Mouse (Mus musculus): ENCODE measurements around the gene Dync1i1. TPM values are rescaled to one million over a fixed set of nuclear protein-coding genes. Genes with fewer than 3 reads are reported as not detected.

Dync1i1 gene
- polyA plus RNA-seq, 1 experiment: not detected

- H3K27me3 ChIP-seq (ENCODE audit: control insufficient read depth): no peaks in the 10 kb centered on the region
Observed at GRCm38 (mm10) chr6:5756509-5757130, 31.2 kb downstream of the Dync1i1 start.

GRCm38 (mm10) chr6:5762943-5763342 is 37.5 kb downstream of the Dync1i1 start:
- TF ChIP-seq GATA1 (IDR thresholded peaks at IDR 0.05; ENCODE audit: low read length) (0 out of 2 replicates have a peak, but pooled peaks have one; percentile 20), TAL1 (IDR thresholded peaks at IDR 0.05; ENCODE audit: low read length) (no peak)
- no peak overlapping the region for H3K4me3 ChIP-seq (replicated peaks)
- H3K36me3 ChIP-seq (ENCODE audit: control insufficient read depth): no peaks in the 10 kb centered on the region
- H3K27me3 ChIP-seq (ENCODE audit: control insufficient read depth): no peaks in the 10 kb centered on the region
- H3K9me3 ChIP-seq (ENCODE audit: control insufficient read depth, low read length): no peaks in the 10 kb centered on the region
- no peaks in the 10 kb centered on the region; the same call in 1 of the 2 replicates for H3K4me1 ChIP-seq (ENCODE audit: control insufficient read depth)

More at GRCm38 (mm10) chr6:5756509-5757130, 31.2 kb downstream of the Dync1i1 start:
- TF ChIP-seq TAL1 (IDR thresholded peaks at IDR 0.05; ENCODE audit: low read length) (no peak), GATA1 (IDR thresholded peaks at IDR 0.05; ENCODE audit: low read length) (no peak)
- no peaks in the 10 kb centered on the region for H3K36me3 ChIP-seq (ENCODE audit: control insufficient read depth)
- no peaks in the 10 kb centered on the region for H3K9me3 ChIP-seq (ENCODE audit: control insufficient read depth, low read length)
- no peak overlapping the region for H3K4me3 ChIP-seq (replicated peaks)
- no peaks in the 10 kb centered on the region for H3K4me1 ChIP-seq (ENCODE audit: control insufficient read depth)

GRCm38 (mm10) chr6:5768576-5768975 is 43.1 kb downstream of the Dync1i1 start:
- no peaks in the 10 kb centered on the region for H3K4me1 ChIP-seq (ENCODE audit: control insufficient read depth)
- no peak overlapping the region for H3K4me3 ChIP-seq (replicated peaks)
- H3K27me3 ChIP-seq (ENCODE audit: control insufficient read depth): no peaks in the 10 kb centered on the region
- TF ChIP-seq GATA1 (IDR thresholded peaks at IDR 0.05; ENCODE audit: low read length) (no peak), TAL1 (IDR thresholded peaks at IDR 0.05; ENCODE audit: low read length) (no peak)
- H3K9me3 ChIP-seq (ENCODE audit: control insufficient read depth, low read length): no peaks in the 10 kb centered on the region
- no peaks in the 10 kb centered on the region for H3K36me3 ChIP-seq (ENCODE audit: control insufficient read depth)

- Histone ChIP-seq H3K9me3 (ENCODE audit: control insufficient read depth, low read length) (no peaks in the 10 kb centered on the region), H3K27me3 (ENCODE audit: control insufficient read depth) (no peaks in the 10 kb centered on the region), H3K4me3 (replicated peaks) (no peak overlapping the region), H3K4me1 (ENCODE audit: control insufficient read depth) (no peaks in the 10 kb centered on the region), H3K36me3 (ENCODE audit: control insufficient read depth) (no peaks in the 10 kb centered on the region)
- TF ChIP-seq GATA1 (IDR thresholded peaks at IDR 0.05; ENCODE audit: low read length): no peak
- TF ChIP-seq TAL1 (IDR thresholded peaks at IDR 0.05; ENCODE audit: low read length): no peak
Observed at GRCm38 (mm10) chr6:5770283-5770682, 44.8 kb downstream of the Dync1i1 start.

GRCm38 (mm10) chr6:5775461-5775860 is 50.0 kb downstream of the Dync1i1 start:
- Histone ChIP-seq H3K36me3 (ENCODE audit: control insufficient read depth) (no peaks in the 10 kb centered on the region), H3K4me3 (replicated peaks) (no peak overlapping the region), H3K27me3 (ENCODE audit: control insufficient read depth) (no peaks in the 10 kb centered on the region), H3K4me1 (ENCODE audit: control insufficient read depth) (no peaks in the 10 kb centered on the region), H3K9me3 (ENCODE audit: control insufficient read depth, low read length) (no peaks in the 10 kb centered on the region)
- TF ChIP-seq GATA1 (IDR thresholded peaks at IDR 0.05; ENCODE audit: low read length) (no peak), TAL1 (IDR thresholded peaks at IDR 0.05; ENCODE audit: low read length) (no peak)

GRCm38 (mm10) chr6:5781752-5782151 is 56.3 kb downstream of the Dync1i1 start:
- TF ChIP-seq GATA1 (IDR thresholded peaks at IDR 0.05; ENCODE audit: low read length) (no peak), TAL1 (IDR thresholded peaks at IDR 0.05; ENCODE audit: low read length) (no peak)
- Histone ChIP-seq H3K36me3 (ENCODE audit: control insufficient read depth) (no peaks in the 10 kb centered on the region), H3K4me1 (ENCODE audit: control insufficient read depth) (no peaks in the 10 kb centered on the region), H3K9me3 (ENCODE audit: control insufficient read depth, low read length) (no peaks in the 10 kb centered on the region), H3K4me3 (replicated peaks) (no peak overlapping the region), H3K27me3 (ENCODE audit: control insufficient read depth) (no peaks in the 10 kb centered on the region)

GRCm38 (mm10) chr6:5783830-5784229 is 58.4 kb downstream of the Dync1i1 start:
- Histone ChIP-seq H3K36me3 (ENCODE audit: control insufficient read depth) (no peaks in the 10 kb centered on the region), H3K27me3 (ENCODE audit: control insufficient read depth) (no peaks in the 10 kb centered on the region), H3K4me3 (replicated peaks) (no peak overlapping the region), H3K4me1 (ENCODE audit: control insufficient read depth) (no peaks in the 10 kb centered on the region), H3K9me3 (ENCODE audit: control insufficient read depth, low read length) (no peaks in the 10 kb centered on the region)
- TF ChIP-seq GATA1 (IDR thresholded peaks at IDR 0.05; ENCODE audit: low read length) (no peak), TAL1 (IDR thresholded peaks at IDR 0.05; ENCODE audit: low read length) (no peak)

- H3K4me3 ChIP-seq (replicated peaks): no peak overlapping the region
- H3K36me3 ChIP-seq (ENCODE audit: control insufficient read depth): no peaks in the 10 kb centered on the region
- H3K4me1 ChIP-seq (ENCODE audit: control insufficient read depth): no peaks in the 10 kb centered on the region
- no peaks in the 10 kb centered on the region for H3K9me3 ChIP-seq (ENCODE audit: control insufficient read depth, low read length)
- no peak for TF ChIP-seq GATA1 (IDR thresholded peaks at IDR 0.05; ENCODE audit: low read length)
- no peak for TF ChIP-seq TAL1 (IDR thresholded peaks at IDR 0.05; ENCODE audit: low read length)
- H3K27me3 ChIP-seq (ENCODE audit: control insufficient read depth): no peaks in the 10 kb centered on the region
Observed at GRCm38 (mm10) chr6:5790607-5791006, 65.2 kb downstream of the Dync1i1 start.

GRCm38 (mm10) chr6:5794106-5794753 is 68.8 kb downstream of the Dync1i1 start:
- Histone ChIP-seq H3K4me1 (ENCODE audit: control insufficient read depth) (no peaks in the 10 kb centered on the region), H3K9me3 (ENCODE audit: control insufficient read depth, low read length) (no peaks in the 10 kb centered on the region), H3K36me3 (ENCODE audit: control insufficient read depth) (no peaks in the 10 kb centered on the region), H3K4me3 (replicated peaks) (no peak overlapping the region), H3K27me3 (ENCODE audit: control insufficient read depth) (no peaks in the 10 kb centered on the region)
- no peak for TF ChIP-seq TAL1 (IDR thresholded peaks at IDR 0.05; ENCODE audit: low read length)
- no peak for TF ChIP-seq GATA1 (IDR thresholded peaks at IDR 0.05; ENCODE audit: low read length)
